Mouse (Mus musculus): Measurements from ENCODE around the gene Pdxp. TPM values are rescaled to one million over a fixed set of nuclear protein-coding genes. Genes with fewer than 3 reads are reported as not detected.

Gene Pdxp
- total and polyA plus RNA-seq, 3 experiments, result 2.8 to 9.8 (median 5.4) TPM

DNA sequence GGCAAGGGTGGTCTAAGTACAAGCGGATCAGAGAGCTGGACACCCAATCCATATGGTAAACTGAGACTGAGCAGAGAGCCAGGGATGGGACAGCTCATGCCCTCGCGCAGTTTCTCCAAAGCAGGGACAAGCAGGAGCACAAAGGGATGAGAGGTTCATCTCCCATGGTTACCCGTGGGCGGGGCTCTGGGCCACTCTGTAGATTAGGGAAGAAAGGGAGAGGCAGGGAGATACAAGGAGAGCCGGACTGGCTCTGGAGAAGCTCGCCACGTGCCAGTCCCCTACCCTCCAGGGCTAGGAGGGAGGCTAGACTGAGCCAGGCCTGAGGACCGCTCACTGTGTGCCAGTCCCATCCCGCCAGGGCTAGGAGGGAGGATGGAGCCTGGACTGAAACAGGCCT lies 23.6 kb downstream of the Pdxp start:
- dilution Hi-C loops (cut with MboI; ENCODE audit: extremely low pct_ligation_motif_present, extremely low pct_unique_long_range_greater_than_20kb, low sequenced_read_pairs) (no loop called here), in situ Hi-C loops (cut with MboI; ENCODE audit: low pct_ligation_motif_present, low pct_unique_long_range_greater_than_20kb, low sequenced_read_pairs) (no loop called here)
- TF ChIP-seq POLR2AphosphoS2 (IDR thresholded peaks at IDR 0.05; ENCODE audit: low read depth, low read length), result no peak
- Histone ChIP-seq H3K9me3 (replicated peaks; ENCODE audit: low read length) (no peaks in the 10 kb centered on the region), H3K4me3 (replicated peaks in 1 of 3; ENCODE audit: low read depth in 2 of 3, low read length in 2 of 3, poor library complexity in 1 of 3) (no peak overlapping the region), H3K79me2 (replicated peaks; ENCODE audit: control insufficient read depth, extremely low read depth, insufficient read depth, poor library complexity, severe bottlenecking) (peaks cover 14% of the 10 kb centered on the region; the same call in 1 of the 2 replicates), H3K36me3 (replicated peaks in 1 of 2; ENCODE audit: control insufficient read depth in 1 of 2, insufficient read depth in 1 of 2, low read length in 1 of 2) (peaks cover 51 to 62% of the 10 kb centered on the region in 2 experiments), H3K4me1 (ENCODE audit: control insufficient read depth in 1 of 2, insufficient read depth in 2 of 2) (peaks cover 6 to 21% of the 10 kb centered on the region in 2 experiments; a peak in 3 of 4 replicates), H3K4me2 (ENCODE audit: insufficient read depth, low read depth, poor library complexity, severe bottlenecking) (no peak overlapping the region), H3K9ac (ENCODE audit: insufficient read depth, low read depth) (no peak overlapping the region), H3K27ac (ENCODE audit: insufficient read depth, low read depth) (no peak overlapping the region), H3K27me3 (replicated peaks) (no peaks in the 10 kb centered on the region)
- DNase-seq (ENCODE audit: extremely low read depth), result no peak

DNA sequence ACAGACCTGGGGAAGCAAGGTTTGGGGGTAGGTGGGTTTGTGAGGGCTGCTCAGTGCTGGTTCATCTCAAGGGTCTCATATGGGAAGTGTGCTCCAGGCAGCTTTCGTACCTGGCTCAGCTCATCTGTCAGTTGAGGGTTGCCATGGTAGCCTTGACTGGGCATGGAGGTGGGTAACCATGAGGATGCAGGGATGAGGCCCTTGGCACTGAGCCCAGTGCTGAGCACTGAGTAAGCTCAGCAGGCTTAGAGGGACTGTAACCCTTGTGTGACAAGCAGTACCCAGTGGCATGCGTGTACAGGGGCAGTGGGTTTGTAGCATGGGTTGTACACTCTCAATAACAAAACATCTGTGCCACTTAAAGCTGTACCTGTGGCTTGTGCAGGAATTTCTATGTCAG lies 24.2 kb downstream of the Pdxp start:
- H3K4me3 ChIP-seq (replicated peaks in 1 of 3; ENCODE audit: low read depth in 2 of 3, low read length in 2 of 3, poor library complexity in 1 of 3), result no peak overlapping the region
- no peak overlapping the region for H3K9ac ChIP-seq (ENCODE audit: insufficient read depth, low read depth)
- no peak overlapping the region for H3K27ac ChIP-seq (ENCODE audit: insufficient read depth, low read depth)
- in situ Hi-C loops (cut with MboI; ENCODE audit: low pct_ligation_motif_present, low pct_unique_long_range_greater_than_20kb, low sequenced_read_pairs), result no loop called here
- peaks cover 6 to 18% of the 10 kb centered on the region in 2 experiments; a peak in 3 of 4 replicates for H3K4me1 ChIP-seq (ENCODE audit: control insufficient read depth in 1 of 2, insufficient read depth in 2 of 2)
- H3K79me2 ChIP-seq (replicated peaks; ENCODE audit: control insufficient read depth, extremely low read depth, insufficient read depth, poor library complexity, severe bottlenecking), result peaks cover 14% of the 10 kb centered on the region; the same call in 1 of the 2 replicates
- DNase-seq (ENCODE audit: extremely low read depth), result no peak
- H3K4me2 ChIP-seq (ENCODE audit: insufficient read depth, low read depth, poor library complexity, severe bottlenecking), result no peak overlapping the region
- no peaks in the 10 kb centered on the region for H3K9me3 ChIP-seq (replicated peaks; ENCODE audit: low read length)
- TF ChIP-seq POLR2AphosphoS2 (IDR thresholded peaks at IDR 0.05; ENCODE audit: low read depth, low read length), result no peak
- no peak for TF ChIP-seq ZMIZ1 (IDR thresholded peaks at IDR 0.05; ENCODE audit: low read depth, low read length)
- TF ChIP-seq EP300 (IDR thresholded peaks at IDR 0.05; ENCODE audit: low read length), result no peak
- TF ChIP-seq MYC (IDR thresholded peaks at IDR 0.05; ENCODE audit: low read depth, low read length), result no peak
- no peak for TF ChIP-seq ZKSCAN1 (IDR thresholded peaks at IDR 0.05; ENCODE audit: borderline replicate concordance, low read depth, low read length)
- no peak for TF ChIP-seq RCOR1 (conservative IDR thresholded peaks at IDR 0.05; ENCODE audit: low read depth, low read length)
- no peak for TF ChIP-seq MEF2A (IDR thresholded peaks at IDR 0.05; ENCODE audit: borderline replicate concordance, low read depth, low read length)
- no peak for TF ChIP-seq KAT2A (IDR thresholded peaks at IDR 0.05; ENCODE audit: insufficient replicate concordance, low read length)
- no peak for TF ChIP-seq RAD21 (IDR thresholded peaks at IDR 0.05; ENCODE audit: low read depth, low read length)
- no peak for TF ChIP-seq UBTF (IDR thresholded peaks at IDR 0.05; ENCODE audit: low read depth, low read length)
- TF ChIP-seq IRF4 (IDR thresholded peaks at IDR 0.05; ENCODE audit: low read depth, low read length), result no peak
- TF ChIP-seq TCF12 (IDR thresholded peaks at IDR 0.05; ENCODE audit: low read depth, low read length), result no peak
- TF ChIP-seq CHD2 (IDR thresholded peaks at IDR 0.05; ENCODE audit: low read length), result no peak
- no peak for TF ChIP-seq CHD1 (IDR thresholded peaks at IDR 0.05; ENCODE audit: low read depth, low read length)
- no peak for TF ChIP-seq ZNF384 (IDR thresholded peaks at IDR 0.05; ENCODE audit: low read depth, low read length)
- no peak for TF ChIP-seq MAX (IDR thresholded peaks at IDR 0.05; ENCODE audit: low read length)
- TF ChIP-seq NRF1 (IDR thresholded peaks at IDR 0.05; ENCODE audit: low read depth, low read length), result no peak
- TF ChIP-seq MAZ (IDR thresholded peaks at IDR 0.05; ENCODE audit: low read depth, low read length), result no peak
- no peak for TF ChIP-seq TBP (conservative IDR thresholded peaks at IDR 0.05; ENCODE audit: low read depth, low read length)
- no peaks in the 10 kb centered on the region for H3K27me3 ChIP-seq (replicated peaks)
- peaks cover 51 to 66% of the 10 kb centered on the region in 2 experiments for H3K36me3 ChIP-seq (replicated peaks in 1 of 2; ENCODE audit: control insufficient read depth in 1 of 2, insufficient read depth in 1 of 2, low read length in 1 of 2)
- dilution Hi-C loops (cut with MboI; ENCODE audit: extremely low pct_ligation_motif_present, extremely low pct_unique_long_range_greater_than_20kb, low sequenced_read_pairs), result no loop called here
